ENCODE assay signal across 18 mouse cellular contexts in the genomic region with DNA sequence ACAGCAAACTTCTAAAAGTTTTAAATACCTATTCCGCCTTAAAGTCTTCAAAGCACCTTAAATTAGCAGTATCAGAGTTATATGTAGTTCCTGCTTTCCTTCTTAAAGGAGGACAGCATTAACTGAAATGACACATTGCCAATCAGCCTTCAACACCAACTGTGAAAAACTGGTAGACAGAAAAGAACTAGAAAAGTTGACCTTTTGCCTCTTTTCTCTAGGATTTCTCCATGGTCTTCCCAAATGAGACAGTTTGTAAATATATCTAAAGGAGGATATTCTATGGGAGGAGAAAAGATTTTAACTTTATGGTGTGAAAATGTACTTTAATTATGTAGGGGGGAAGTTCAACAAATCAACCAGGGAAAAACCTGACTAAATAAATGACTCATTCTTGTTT. TPM values are rescaled to one million over a fixed set of nuclear protein-coding genes. Genes with fewer than 3 reads are reported as not detected.
DNase-seq lines count a peak whose midpoint lies in the region; ATAC-seq and TF ChIP-seq lines count a peak whose summit lies in the region.
"Had no signal": no experiment of that assay in that cellular context is flagged by ENCODE, and none has a peak within 500 bp of the region (broad histone marks: within the 10 kb centered on the region; RNA-seq: fewer than 3 reads in every experiment).

No protein-coding gene starts in this region.

- H3K4me1 ChIP-seq in hindbrain, embryonic 14.5 days (replicated peaks; ENCODE audit: control insufficient read depth, insufficient read depth, low read length) = peaks cover 23% of the 10 kb centered on the region
- H3K4me1 ChIP-seq in hindbrain, embryonic 11.5 days (replicated peaks; ENCODE audit: control insufficient read depth, insufficient read depth, low read length) = no peaks in the 10 kb centered on the region
- peaks cover 4 to 14% of the 10 kb centered on the region in 2 experiments; a peak in 3 of 4 replicates for H3K4me1 ChIP-seq in CH12.LX (ENCODE audit: control insufficient read depth in 1 of 2, insufficient read depth in 2 of 2)
- H3K4me1 ChIP-seq in embryonic facial prominence, embryonic 13.5 days = peaks cover 8% of the 10 kb centered on the region

- TF ChIP-seq RAD21 in CH12.LX (IDR thresholded peaks at IDR 0.05; ENCODE audit: low read depth, low read length) = no peak

- H3K4me3 ChIP-seq in gastrocnemius, adult 2 months = peak overlapping the region; percentile 93
- H3K4me3 ChIP-seq in hindbrain, embryonic 14.5 days (replicated peaks; ENCODE audit: low read length) = no peak overlapping the region
- no peak overlapping the region for H3K4me3 ChIP-seq in hindbrain, embryonic 11.5 days (ENCODE audit: low read depth, low read length)
- H3K4me3 ChIP-seq in CH12.LX (replicated peaks in 1 of 3; ENCODE audit: low read depth in 2 of 3, low read length in 2 of 3, poor library complexity in 1 of 3) = peak overlapping the region in 2 of 3 experiments; percentile 93 to 96
- H3K4me3 ChIP-seq in embryonic facial prominence, embryonic 13.5 days = no peak overlapping the region

- no peak for DNase-seq in gastrocnemius, adult 2 months
- no peak for DNase-seq in gastrocnemius, postnatal 25 days
- no peak for DNase-seq in hindbrain, embryonic 14.5 days (ENCODE audit: low spot score)
- no peak for DNase-seq in hindbrain, embryonic 11.5 days (ENCODE audit: low spot score)
- no peak for DNase-seq in CH12.LX (ENCODE audit: extremely low read depth)
- DNase-seq in spleen, adult 18-20 months = no peak
- no peak for DNase-seq in urinary bladder, postnatal 25 days (ENCODE audit: low spot score)
- DNase-seq: cerebellum, adult 18-20 months; embryo, embryonic 11 days; gastrocnemius, postnatal 36 days; kidney, adult 18-20 months; kidney, postnatal 4 days; liver; lung, postnatal 14 days; thymus, postnatal 25 days had no signal

- H3K27ac ChIP-seq in gastrocnemius, adult 2 months = peak overlapping the region; percentile 98
- no peak overlapping the region for H3K27ac ChIP-seq in hindbrain, embryonic 14.5 days
- H3K27ac ChIP-seq in hindbrain, embryonic 11.5 days (ENCODE audit: low read depth, low read length) = no peak overlapping the region
- no peak overlapping the region for H3K27ac ChIP-seq in CH12.LX (ENCODE audit: insufficient read depth, low read depth)
- no peak overlapping the region for H3K27ac ChIP-seq in embryonic facial prominence, embryonic 13.5 days
- H3K27ac ChIP-seq: stomach, embryonic 15.5 days had no signal

- TF ChIP-seq CTCF in gastrocnemius, adult 2 months (IDR thresholded peaks at IDR 0.05) = no peak
- no peak for TF ChIP-seq CTCF in CH12.LX (conservative IDR thresholded peaks at IDR 0.05 in 1 of 2, IDR thresholded peaks at IDR 0.05 in 1 of 2; ENCODE audit: low read depth in 2 of 2, low read length in 2 of 2)

- TF ChIP-seq EP300 in CH12.LX (IDR thresholded peaks at IDR 0.05; ENCODE audit: low read length) = no peak

- no peaks in the 10 kb centered on the region for H3K9me3 ChIP-seq in hindbrain, embryonic 14.5 days (ENCODE audit: control insufficient read depth, low read length)
- no peaks in the 10 kb centered on the region for H3K9me3 ChIP-seq in hindbrain, embryonic 11.5 days (ENCODE audit: control insufficient read depth, low read length)
- H3K9me3 ChIP-seq in CH12.LX (replicated peaks; ENCODE audit: low read length) = no peaks in the 10 kb centered on the region
- H3K9me3 ChIP-seq in embryonic facial prominence, embryonic 13.5 days = no peaks in the 10 kb centered on the region
- H3K9me3 ChIP-seq: stomach, embryonic 15.5 days had no signal

- WGBS in hindbrain, embryonic 14.5 days = 100% methylated on average over 1 of the region's 1 CpGs
- 96% methylated on average over 1 of the region's 1 CpGs for WGBS in hindbrain, embryonic 11.5 days
- WGBS in embryonic facial prominence, embryonic 13.5 days = 100% methylated on average over 1 of the region's 1 CpGs

- dilution Hi-C loops in CH12.LX (cut with MboI; ENCODE audit: extremely low pct_ligation_motif_present, extremely low pct_unique_long_range_greater_than_20kb, low sequenced_read_pairs) = no loop called here

- no peak for TF ChIP-seq POLR2A in CH12.LX (IDR thresholded peaks at IDR 0.05; ENCODE audit: low read depth, low read length)

- intact Hi-C loops in gastrocnemius, adult 2 months (cut with DNase I) = loop anchor here (2.0 to 10.0 kb wide), 3 partner anchors 22 to 328 kb away; no protein-coding TSS in a partner anchor

- H3K79me2 ChIP-seq in CH12.LX (replicated peaks; ENCODE audit: control insufficient read depth, extremely low read depth, insufficient read depth, poor library complexity, severe bottlenecking) = peaks cover 45% of the 10 kb centered on the region

- in situ Hi-C loops in CH12.LX (cut with MboI; ENCODE audit: low pct_ligation_motif_present, low pct_unique_long_range_greater_than_20kb, low sequenced_read_pairs) = no loop called here

- H3K27me3 ChIP-seq in hindbrain, embryonic 14.5 days (ENCODE audit: control insufficient read depth, insufficient read depth, low read length) = no peaks in the 10 kb centered on the region
- no peaks in the 10 kb centered on the region for H3K27me3 ChIP-seq in hindbrain, embryonic 11.5 days (ENCODE audit: control insufficient read depth, insufficient read depth, low read length)
- no peaks in the 10 kb centered on the region for H3K27me3 ChIP-seq in CH12.LX (replicated peaks)
- no peaks in the 10 kb centered on the region for H3K27me3 ChIP-seq in embryonic facial prominence, embryonic 13.5 days
- H3K27me3 ChIP-seq: stomach, embryonic 15.5 days had no signal

- no peak for ATAC-seq in hindbrain, embryonic 14.5 days (ENCODE audit: low FRiP score)
- ATAC-seq in hindbrain, embryonic 11.5 days (ENCODE audit: low FRiP score) = no peak
- no peak for ATAC-seq in embryonic facial prominence, embryonic 13.5 days (ENCODE audit: insufficient number of reproducible peaks, insufficient read depth, low FRiP score, low TSS enrichment, low read depth)
- ATAC-seq: activated CD4-positive, CD25-positive, alpha-beta regulatory T cell, adult 4 months had no signal

- no peak overlapping the region for H3K9ac ChIP-seq in hindbrain, embryonic 14.5 days
- H3K9ac ChIP-seq in hindbrain, embryonic 11.5 days (ENCODE audit: low read depth, low read length) = no peak overlapping the region
- H3K9ac ChIP-seq in CH12.LX (ENCODE audit: insufficient read depth, low read depth) = peak overlapping the region; percentile 63; the same call in 1 of the 2 replicates
- no peak overlapping the region for H3K9ac ChIP-seq in embryonic facial prominence, embryonic 13.5 days
- H3K9ac ChIP-seq: stomach, embryonic 15.5 days had no signal

- peak overlapping the region; percentile 80 for H3K4me2 ChIP-seq in hindbrain, embryonic 14.5 days (replicated peaks)
- H3K4me2 ChIP-seq in hindbrain, embryonic 11.5 days (replicated peaks; ENCODE audit: low read depth, low read length) = no peak overlapping the region
- H3K4me2 ChIP-seq in CH12.LX (ENCODE audit: insufficient read depth, low read depth, poor library complexity, severe bottlenecking) = peak overlapping the region; percentile 89; the same call in 1 of the 2 replicates
- H3K4me2 ChIP-seq in embryonic facial prominence, embryonic 13.5 days = 0 out of 2 replicates have a peak overlapping the region, but pooled peaks have one; percentile 68

- H3K36me3 ChIP-seq in hindbrain, embryonic 14.5 days (replicated peaks; ENCODE audit: control insufficient read depth, insufficient read depth) = no peaks in the 10 kb centered on the region
- H3K36me3 ChIP-seq in hindbrain, embryonic 11.5 days (ENCODE audit: control insufficient read depth, insufficient read depth, low read length) = no peaks in the 10 kb centered on the region
- no peaks in the 10 kb centered on the region for H3K36me3 ChIP-seq in CH12.LX (replicated peaks in 1 of 2; ENCODE audit: control insufficient read depth in 1 of 2, insufficient read depth in 1 of 2, low read length in 1 of 2)
- H3K36me3 ChIP-seq in embryonic facial prominence, embryonic 13.5 days = no peaks in the 10 kb centered on the region
- H3K36me3 ChIP-seq: stomach, embryonic 15.5 days had no signal

TF ChIP-seq in CH12.LX, 34 proteins besides CTCF, POLR2A, EP300 and RAD21:
- no peak for TF ChIP-seq TCF12 (IDR thresholded peaks at IDR 0.05; ENCODE audit: low read depth, low read length)
- no peak for TF ChIP-seq ZMIZ1 (IDR thresholded peaks at IDR 0.05; ENCODE audit: low read depth, low read length)
- TF ChIP-seq PAX5 (IDR thresholded peaks at IDR 0.05; ENCODE audit: low read length) = no peak
- no peak for TF ChIP-seq ELF1 (IDR thresholded peaks at IDR 0.05; ENCODE audit: low read depth, low read length)
- no peak for TF ChIP-seq POLR2AphosphoS2 (IDR thresholded peaks at IDR 0.05; ENCODE audit: low read depth, low read length)
- TF ChIP-seq UBTF (IDR thresholded peaks at IDR 0.05; ENCODE audit: low read depth, low read length) = no peak
- no peak for TF ChIP-seq IRF4 (IDR thresholded peaks at IDR 0.05; ENCODE audit: low read depth, low read length)
- no peak for TF ChIP-seq TBP (conservative IDR thresholded peaks at IDR 0.05; ENCODE audit: low read depth, low read length)
- TF ChIP-seq ZC3H11A (IDR thresholded peaks at IDR 0.05; ENCODE audit: low read depth, low read length) = no peak
- no peak for TF ChIP-seq KAT2A (IDR thresholded peaks at IDR 0.05; ENCODE audit: insufficient replicate concordance, low read length)
- no peak for TF ChIP-seq MAZ (IDR thresholded peaks at IDR 0.05; ENCODE audit: low read depth, low read length)
- TF ChIP-seq CHD2 (IDR thresholded peaks at IDR 0.05; ENCODE audit: low read length) = no peak
- no peak for TF ChIP-seq BHLHE40 (IDR thresholded peaks at IDR 0.05; ENCODE audit: low read depth, low read length)
- no peak for TF ChIP-seq NELFE (IDR thresholded peaks at IDR 0.05; ENCODE audit: low read depth, low read length)
- TF ChIP-seq MAX (IDR thresholded peaks at IDR 0.05; ENCODE audit: low read length) = no peak
- no peak for TF ChIP-seq CHD1 (IDR thresholded peaks at IDR 0.05; ENCODE audit: low read depth, low read length)
- no peak for TF ChIP-seq NRF1 (IDR thresholded peaks at IDR 0.05; ENCODE audit: low read depth, low read length)
- TF ChIP-seq USF2 (conservative IDR thresholded peaks at IDR 0.05; ENCODE audit: low read depth, low read length) = no peak

RNA-seq across cellular contexts. Expression of a gene that starts 2.3 kb away (rescaled TPM):
- 10 to 100 TPM; 65.3 to 77.3 TPM for total RNA-seq in gastrocnemius, adult 2 months (2021)
- 10 to 100 TPM; 68.2 to 68.4 TPM for total RNA-seq in gastrocnemius, postnatal 25 days (2021)
- polyA plus RNA-seq in hindbrain, embryonic 14.5 days (2014; fragmentation: Nextera tagmentation; extraction: Ambion mirVana) = 8.1 and 9.6 TPM in 2 replicates
- 7.1 and 10.7 TPM in 2 replicates for polyA plus RNA-seq in hindbrain, embryonic 11.5 days (2014; fragmentation: Nextera tagmentation; extraction: Ambion mirVana)
- total RNA-seq in CH12.LX (2012; rRNA removed) = 34.6 and 36.5 TPM in 2 replicates
- 33.6 and 36.6 TPM in 2 replicates for total RNA-seq in CH12.LX (2014; rRNA removed)
- 19.1 and 40.8 TPM in 2 replicates for polyA plus RNA-seq in CH12.LX (2012; ENCODE audit: insufficient read length, low read depth)
- polyA plus RNA-seq in embryonic facial prominence, embryonic 13.5 days (2015; fragmentation: Nextera tagmentation; extraction: Ambion mirVana) = 11.5 and 13.3 TPM in 2 replicates

Comparison
In these comparisons a context has a peak if more than half of its experiments do, and no peak if none do; other contexts are left out.
1. H3K4me3 ChIP-seq: peak in gastrocnemius, adult 2 months (single experiment) and CH12.LX (2 of 3); none in hindbrain, embryonic 14.5 days (single experiment), hindbrain, embryonic 11.5 days (single experiment) and embryonic facial prominence, embryonic 13.5 days (single experiment).